Mouse (Mus musculus): ENCODE results near the gene Clip1.

Gene Clip1

GRCm38 (mm10) chr5:123670800-123671472 is 13.5 kb downstream of the Clip1 start:
- no peak for DNase-seq (ENCODE audit: low read depth, low spot score)

DNA sequence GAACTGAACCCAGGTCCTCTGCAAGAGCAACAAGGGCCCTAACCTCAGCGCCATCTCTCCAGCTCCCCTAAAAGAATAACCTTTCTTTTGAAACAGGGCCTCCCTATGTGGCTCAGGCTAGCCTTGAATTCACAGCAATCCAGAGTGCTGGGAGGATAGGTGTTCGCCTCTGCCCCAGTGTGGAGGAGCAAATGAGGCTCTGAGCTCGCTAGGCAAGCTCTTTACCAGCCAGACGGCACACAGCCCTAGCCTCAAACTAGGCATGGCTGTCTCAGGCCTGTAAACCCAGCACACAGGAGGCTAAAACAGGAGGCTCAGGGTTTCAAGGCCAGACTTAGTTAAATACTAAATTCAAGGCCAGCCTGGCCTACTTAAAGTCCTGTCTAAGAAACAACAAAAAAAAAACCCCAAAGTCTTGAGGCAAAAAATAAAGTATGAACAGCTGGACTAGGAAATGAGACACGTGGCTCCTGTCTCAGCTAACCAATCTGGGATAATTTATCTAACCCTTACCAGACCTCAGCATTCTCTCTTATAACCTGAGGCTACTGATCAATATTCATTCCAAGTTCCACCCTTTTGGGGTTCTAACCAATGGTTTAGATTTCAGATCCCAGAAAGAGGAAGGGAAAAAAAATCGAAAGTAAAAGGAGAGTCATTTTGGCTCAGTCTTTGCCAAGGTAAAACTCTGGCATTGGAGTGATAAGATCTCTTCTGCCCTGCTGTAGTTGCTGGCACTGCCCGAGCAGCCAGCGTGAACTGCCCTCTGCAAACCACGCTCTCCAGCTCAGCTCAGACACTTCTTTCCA is 14.2 kb downstream of the Clip1 start:
- no peak for DNase-seq (ENCODE audit: low read depth, low spot score)

- DNase-seq (ENCODE audit: low read depth, low spot score): no peak
Observed at GRCm38 (mm10) chr5:123667915-123668314, 16.5 kb downstream of the Clip1 start.

- no peak for DNase-seq (ENCODE audit: low read depth, low spot score)
Observed at GRCm38 (mm10) chr5:123665956-123666355, 18.5 kb downstream of the Clip1 start.

- no peak for DNase-seq (ENCODE audit: low read depth, low spot score)
Observed at GRCm38 (mm10) chr5:123664329-123664728, 20.1 kb downstream of the Clip1 start.

DNA sequence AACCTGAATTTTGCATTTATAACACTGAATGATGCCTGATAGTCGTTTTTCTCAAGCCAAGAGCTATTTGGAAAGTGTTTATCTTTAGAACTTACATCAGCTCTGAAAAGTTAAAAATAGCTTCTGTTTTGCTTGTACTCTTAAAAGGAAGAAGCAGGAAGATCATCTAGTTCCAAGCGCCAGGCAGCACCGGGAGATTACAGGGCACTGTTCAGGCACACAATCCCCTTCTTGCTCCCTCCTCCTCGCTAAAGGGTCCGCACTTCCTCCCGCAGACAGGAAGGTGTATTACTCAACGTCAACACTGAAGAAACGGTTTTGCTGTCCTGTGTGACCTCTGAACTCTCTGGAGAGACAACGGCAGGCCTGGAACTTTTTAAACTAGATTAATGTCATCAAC is 22.4 kb downstream of the Clip1 start:
- DNase-seq (ENCODE audit: low read depth, low spot score): peak; percentile 56

GRCm38 (mm10) chr5:123661602-123662001 is 22.8 kb downstream of the Clip1 start:
- DNase-seq (ENCODE audit: low read depth, low spot score): no peak

DNA sequence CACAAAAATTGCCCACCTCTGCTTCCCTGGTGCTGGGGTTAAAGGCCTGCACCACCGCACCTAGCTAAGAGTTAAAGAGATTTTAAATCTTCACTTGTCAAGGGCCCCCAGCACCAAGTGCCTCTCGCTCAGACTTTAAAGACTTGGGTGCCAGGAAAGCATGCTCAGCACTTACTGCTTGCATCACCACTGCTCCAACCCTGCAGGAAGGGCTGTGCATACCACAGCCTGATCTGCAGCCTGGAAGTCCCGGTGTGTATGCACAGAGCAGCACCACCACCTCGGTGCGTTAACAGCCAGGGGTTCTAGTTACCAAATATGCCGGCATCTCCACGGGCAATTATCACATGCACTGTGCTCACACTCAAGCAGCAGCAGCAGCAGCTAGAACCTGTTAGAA is 26.8 kb downstream of the Clip1 start:
- DNase-seq (ENCODE audit: low read depth, low spot score): no peak

GRCm38 (mm10) chr5:123654937-123655336 is 29.5 kb downstream of the Clip1 start:
- DNase-seq (ENCODE audit: low read depth, low spot score): no peak

GRCm38 (mm10) chr5:123653287-123653801 is 31.1 kb downstream of the Clip1 start:
- DNase-seq (ENCODE audit: low read depth, low spot score): no peak

GRCm38 (mm10) chr5:123650825-123651224 is 33.6 kb downstream of the Clip1 start:
- no peak for DNase-seq (ENCODE audit: low read depth, low spot score)

DNA sequence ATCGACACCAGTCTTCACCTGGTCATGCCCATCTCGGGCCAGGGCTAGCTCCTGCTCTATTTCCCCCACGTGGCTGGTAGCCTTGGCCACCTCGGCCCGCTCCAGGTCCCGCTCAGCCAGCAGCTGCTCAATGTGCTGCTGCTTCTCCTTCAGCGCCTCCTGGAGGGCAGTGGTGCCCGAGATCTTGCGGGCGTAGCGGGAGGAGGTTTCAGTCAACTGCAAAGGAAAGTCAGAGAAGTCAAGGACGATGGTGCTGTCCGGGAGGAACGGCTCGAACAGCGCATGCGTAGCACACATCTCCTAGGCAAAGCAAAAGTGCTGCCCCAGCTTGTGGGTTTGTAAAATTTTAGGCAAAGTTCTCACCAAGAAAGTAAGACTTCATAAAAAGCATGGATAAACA is 42.0 kb downstream of the Clip1 start:
- no peak for DNase-seq (ENCODE audit: low read depth, low spot score)

- DNase-seq (ENCODE audit: low read depth, low spot score): no peak
Observed at GRCm38 (mm10) chr5:123641259-123641900, 43.0 kb downstream of the Clip1 start.

DNA sequence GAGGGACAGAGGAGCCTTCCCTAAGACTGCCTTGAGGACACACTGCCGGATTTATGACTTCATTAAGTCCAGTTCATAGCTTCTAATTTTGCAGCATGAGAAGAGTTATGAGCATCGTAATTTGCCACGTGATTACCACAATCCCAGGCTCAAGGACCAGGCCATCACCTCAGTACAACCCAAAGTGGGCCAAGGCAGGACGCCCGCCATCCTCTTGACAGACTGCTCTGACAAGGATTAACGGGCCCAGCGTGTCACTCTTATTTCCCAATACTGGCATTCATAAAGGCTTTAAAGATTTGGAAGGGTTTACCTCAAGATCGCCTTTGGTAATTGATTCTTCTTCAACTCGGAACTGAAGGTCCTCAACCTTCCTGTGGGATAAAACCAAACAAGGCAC is 44.2 kb downstream of the Clip1 start:
- no peak for DNase-seq (ENCODE audit: low read depth, low spot score)

GRCm38 (mm10) chr5:123631210-123631609 is 53.2 kb downstream of the Clip1 start:
- no peak for DNase-seq (ENCODE audit: low read depth, low spot score)

GRCm38 (mm10) chr5:123626631-123627030 is 57.8 kb downstream of the Clip1 start:
- DNase-seq (ENCODE audit: low read depth, low spot score): no peak

GRCm38 (mm10) chr5:123622421-123622820 is 62.0 kb downstream of the Clip1 start:
- no peak for DNase-seq (ENCODE audit: low read depth, low spot score)

DNA sequence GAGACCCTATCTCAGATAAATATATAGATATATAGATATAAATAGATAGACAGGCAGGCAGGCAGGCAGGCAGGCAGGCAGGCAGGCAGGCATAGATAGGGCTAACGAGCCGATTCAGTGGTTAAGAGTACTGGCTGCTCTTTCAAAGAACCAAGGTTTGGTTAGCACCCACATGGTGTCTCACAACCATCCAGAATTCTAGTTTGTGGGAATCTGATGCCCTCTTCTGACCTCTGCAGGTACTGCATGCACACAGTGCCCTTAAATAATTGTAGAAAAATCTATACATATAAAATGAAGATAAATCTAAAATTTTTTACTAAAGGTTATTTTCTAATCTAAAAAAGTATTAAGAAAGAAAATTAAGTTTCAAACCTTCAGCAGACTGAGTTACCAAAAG is 65.9 kb downstream of the Clip1 start:
- no peak for DNase-seq (ENCODE audit: low read depth, low spot score)

DNA sequence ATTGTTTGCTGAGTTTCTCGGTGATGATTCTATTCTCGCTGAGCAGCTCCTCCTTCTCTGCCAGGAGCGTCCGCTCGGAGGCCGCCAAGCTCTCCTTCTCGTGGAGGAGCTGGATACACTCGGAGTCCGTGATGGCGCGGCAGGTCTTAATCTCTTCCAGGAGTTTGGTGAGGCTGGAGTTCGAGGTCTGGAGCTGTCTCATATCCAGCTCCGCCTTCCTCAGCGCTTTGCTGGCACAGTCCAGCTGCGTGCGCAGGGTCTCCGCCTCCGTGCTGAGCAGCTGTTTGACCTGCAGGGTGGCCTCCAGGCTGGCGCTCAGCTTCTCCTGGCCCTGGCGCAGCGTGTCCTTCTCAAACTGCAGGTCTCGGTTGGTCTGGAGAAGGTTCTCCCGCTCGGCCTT is 70.2 kb downstream of the Clip1 start:
- DNase-seq (ENCODE audit: low read depth, low spot score): no peak

DNA sequence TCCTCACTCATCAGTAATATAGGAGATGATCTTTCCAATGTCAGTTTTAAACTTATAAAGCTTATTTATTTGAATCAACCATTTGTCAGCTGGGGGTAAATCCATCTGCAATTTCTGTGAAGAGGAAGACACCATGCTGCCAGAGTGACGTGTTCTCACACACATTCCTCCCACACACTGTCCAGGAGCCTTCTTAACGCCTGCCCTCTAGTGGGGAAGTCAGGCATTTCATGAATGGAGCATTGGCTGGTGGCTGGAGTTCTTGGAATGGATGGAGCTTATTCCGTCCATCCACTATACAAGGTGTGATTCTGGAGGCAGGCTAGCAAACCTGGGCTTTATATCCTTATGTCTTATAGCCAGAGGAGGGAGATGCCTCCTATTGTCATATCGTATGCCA is 74.6 kb downstream of the Clip1 start:
- peak; percentile 89 for DNase-seq (ENCODE audit: low read depth, low spot score)

DNA sequence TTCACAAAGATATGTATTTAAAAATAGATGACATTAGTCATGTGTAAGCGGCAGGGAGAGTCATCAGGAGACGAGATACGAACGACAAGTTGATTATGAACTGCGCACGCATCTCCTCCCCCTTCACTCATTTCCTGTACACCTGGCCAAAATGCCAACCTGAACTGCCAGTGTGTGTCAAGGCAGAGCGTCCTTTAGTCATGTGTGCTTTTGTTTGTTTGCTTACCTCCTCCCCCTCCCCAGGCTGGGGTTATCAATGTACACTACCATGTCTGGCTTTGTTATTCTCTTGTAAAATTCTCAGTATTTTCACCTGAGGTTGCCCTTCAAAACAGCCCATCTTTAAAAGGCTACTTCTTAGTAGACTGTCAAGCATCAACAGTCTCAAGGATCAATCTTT is 75.0 kb downstream of the Clip1 start:
- DNase-seq (ENCODE audit: low read depth, low spot score): no peak

DNA sequence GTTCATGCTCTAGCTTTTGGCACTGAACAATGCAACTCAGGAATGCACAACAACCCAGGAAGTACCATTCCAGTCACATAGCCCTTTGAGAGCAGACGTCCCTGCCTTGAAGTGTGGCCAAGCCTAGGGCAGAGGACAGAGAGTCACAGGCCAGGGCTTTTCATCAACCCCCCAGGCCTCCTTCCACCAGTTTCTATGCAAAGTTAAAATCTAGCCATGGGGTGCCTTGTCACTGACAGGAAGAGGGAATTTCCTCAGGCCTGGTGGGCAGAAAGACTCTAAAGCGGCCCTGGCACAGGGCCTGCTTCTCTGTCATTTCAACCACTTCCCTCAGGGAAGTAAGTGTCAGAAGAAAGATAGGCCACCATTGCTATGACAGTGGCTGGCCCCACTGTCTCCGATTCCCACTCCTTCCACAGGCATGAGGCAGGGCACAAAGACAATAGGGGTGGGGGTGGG is 77.2 kb downstream of the Clip1 start:
- no peak for DNase-seq (ENCODE audit: low read depth, low spot score)

All from telencephalon, adult 2 months (tissue).